Mouse (Mus musculus) kidney, postnatal 10 days (tissue): ENCODE data around the gene Kcnip2.
"Not testable (repeated sequence)": the region's sequence is repeated elsewhere in the genome, so short reads cannot be mapped to it uniquely, and the experiment has no call there.

Experiments used
- DNase-seq: peaks from one replicate; pipeline ENCODE4 v3.0.0; 2021; ENCODE audit warnings: mixed read lengths

Kcnip2 gene

GRCm38 (mm10) chr19:45811028-45811674 lies 4.7 kb downstream of the Kcnip2 start:
- DNase-seq, result no peak

DNA sequence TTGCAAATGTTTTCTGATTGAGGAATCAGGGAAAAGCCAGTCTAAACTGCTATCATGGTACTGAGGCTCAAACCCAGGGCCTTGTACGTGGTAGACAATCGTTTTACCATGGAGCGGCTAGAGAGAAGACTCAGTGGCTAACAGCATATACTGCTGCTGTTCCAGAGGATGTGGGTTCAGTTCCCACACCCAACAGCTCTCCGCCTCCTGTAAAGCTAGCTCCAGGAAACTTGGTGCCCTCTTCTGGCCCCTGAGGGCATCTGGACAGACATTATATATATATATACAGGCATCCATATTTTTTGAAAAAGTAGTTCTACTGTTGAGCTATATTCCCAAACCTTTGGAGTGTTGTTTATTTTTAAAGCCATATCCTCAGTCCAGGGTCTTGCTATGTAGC lies 8.1 kb downstream of the Kcnip2 start:
- no peak for DNase-seq

DNA sequence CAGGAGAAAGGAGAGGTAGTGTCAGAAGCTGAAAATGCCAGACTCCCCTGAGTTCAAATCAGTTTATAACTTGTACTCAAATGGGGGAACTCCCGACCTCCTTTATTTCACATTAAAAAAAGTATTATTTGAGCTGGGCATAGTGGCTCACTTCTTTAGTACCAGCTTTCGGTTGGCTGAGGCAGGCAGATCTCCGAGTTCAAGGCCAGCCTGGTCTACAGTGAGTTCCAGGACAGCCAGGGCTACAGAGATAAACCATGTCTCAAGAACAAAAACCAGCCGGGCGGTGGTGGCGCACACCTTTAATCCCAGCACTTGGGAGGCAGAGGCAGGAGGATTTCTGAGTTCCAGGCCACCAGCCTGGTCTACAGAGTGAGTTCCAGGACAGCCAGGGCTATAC lies 10.0 kb downstream of the Kcnip2 start:
- not testable (repeated sequence) for DNase-seq

GRCm38 (mm10) chr19:45804593-45805368 lies 11.1 kb downstream of the Kcnip2 start:
- peak; percentile 38 for DNase-seq

DNA sequence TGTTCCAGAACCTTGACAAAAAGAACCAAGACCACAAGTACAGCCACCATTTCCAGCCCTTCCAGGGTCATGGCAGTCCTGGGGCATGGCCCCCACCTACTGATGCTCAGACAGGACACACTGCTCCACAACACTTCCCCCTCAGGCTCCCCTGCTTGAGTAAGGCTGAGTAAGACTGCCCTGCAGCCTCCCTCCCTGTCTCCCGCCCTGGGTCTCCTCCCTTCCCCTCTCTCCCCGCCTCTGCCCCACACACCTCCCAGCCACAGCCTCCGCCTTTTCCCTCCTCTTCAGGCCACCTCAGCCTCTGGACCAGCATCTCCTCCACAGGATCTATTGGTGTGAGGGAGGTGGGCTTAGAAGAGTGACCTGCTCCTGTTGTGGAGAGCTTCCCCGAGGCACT lies 12.5 kb downstream of the Kcnip2 start:
- DNase-seq, result no peak

DNA sequence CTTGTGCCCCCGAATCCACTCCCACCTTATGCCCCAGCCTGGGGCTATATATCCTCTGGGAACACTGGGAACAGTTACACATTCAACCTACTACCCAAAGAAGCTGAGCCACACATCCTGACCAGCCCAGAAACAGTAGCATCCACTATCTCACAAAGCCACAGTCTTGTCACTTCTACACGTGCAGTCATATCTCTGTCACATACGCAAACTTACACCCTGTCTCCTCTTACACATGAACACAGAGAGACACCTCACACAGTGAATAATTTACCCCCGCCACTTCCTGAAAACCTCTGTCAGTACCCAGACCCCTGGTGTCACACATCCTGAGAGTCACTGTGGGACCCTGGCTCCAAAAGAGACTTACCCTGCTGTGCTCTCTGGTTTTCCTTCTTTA lies 13.2 kb downstream of the Kcnip2 start:
- DNase-seq, result no peak

- DNase-seq, result no peak
These were observed 19.0 kb downstream of the Kcnip2 start for GRCm38 (mm10) chr19:45796879-45797278.

DNA sequence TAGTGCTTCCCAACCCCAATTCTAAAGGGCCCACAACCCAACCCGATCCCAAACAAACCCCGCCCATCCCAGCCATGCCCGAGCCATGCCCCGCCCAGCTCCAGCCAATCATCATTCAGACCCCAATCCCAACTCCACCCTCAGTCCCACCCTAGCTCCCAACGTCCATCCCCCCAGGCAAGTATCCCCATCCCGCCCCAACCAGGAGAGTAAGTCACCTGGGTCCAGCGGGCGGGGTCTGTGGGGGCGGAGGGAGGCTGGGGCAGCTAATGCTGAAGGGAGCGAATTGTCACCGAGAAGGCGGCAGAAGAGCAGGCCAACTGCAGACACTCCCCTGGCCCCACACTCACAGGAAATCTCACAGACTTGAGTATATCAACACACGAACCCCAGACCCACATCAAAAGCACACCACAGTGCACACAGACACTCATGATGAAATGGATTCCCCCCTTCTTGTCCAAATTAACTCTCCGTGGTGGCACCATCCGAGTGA lies 19.8 kb downstream of the Kcnip2 start:
- DNase-seq, result peak; percentile 31

DNA sequence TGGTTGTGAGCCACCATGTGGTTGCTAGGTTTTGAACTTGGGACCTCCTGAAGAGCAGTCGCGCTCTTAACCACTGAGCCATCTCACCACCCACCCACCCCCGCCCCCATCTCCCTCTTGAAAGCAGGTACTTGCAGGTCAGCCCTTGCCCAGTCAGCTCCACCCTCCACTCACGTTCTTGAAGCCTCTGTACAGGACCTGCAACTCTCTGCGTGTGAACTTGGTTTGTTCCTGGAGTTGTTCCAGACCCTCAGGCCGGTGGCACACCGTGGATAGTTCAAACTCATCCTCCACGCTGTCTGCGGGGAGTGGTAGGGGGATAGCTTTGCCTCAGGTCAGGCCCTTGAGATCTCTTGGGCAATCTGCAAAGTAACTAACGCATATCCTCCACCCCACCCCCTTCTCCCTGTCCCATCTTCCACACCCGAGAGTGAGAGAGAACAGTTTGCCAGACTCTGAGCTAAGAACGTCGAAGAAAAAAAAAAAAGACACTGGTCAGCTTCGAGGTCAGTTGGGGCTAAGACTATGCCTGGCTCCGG lies 20.4 kb downstream of the Kcnip2 start:
- DNase-seq, result no peak

GRCm38 (mm10) chr19:45794718-45795117 lies 21.1 kb downstream of the Kcnip2 start:
- DNase-seq, result no peak

- no peak for DNase-seq
These were observed 23.5 kb downstream of the Kcnip2 start for GRCm38 (mm10) chr19:45792404-45792803.

DNA sequence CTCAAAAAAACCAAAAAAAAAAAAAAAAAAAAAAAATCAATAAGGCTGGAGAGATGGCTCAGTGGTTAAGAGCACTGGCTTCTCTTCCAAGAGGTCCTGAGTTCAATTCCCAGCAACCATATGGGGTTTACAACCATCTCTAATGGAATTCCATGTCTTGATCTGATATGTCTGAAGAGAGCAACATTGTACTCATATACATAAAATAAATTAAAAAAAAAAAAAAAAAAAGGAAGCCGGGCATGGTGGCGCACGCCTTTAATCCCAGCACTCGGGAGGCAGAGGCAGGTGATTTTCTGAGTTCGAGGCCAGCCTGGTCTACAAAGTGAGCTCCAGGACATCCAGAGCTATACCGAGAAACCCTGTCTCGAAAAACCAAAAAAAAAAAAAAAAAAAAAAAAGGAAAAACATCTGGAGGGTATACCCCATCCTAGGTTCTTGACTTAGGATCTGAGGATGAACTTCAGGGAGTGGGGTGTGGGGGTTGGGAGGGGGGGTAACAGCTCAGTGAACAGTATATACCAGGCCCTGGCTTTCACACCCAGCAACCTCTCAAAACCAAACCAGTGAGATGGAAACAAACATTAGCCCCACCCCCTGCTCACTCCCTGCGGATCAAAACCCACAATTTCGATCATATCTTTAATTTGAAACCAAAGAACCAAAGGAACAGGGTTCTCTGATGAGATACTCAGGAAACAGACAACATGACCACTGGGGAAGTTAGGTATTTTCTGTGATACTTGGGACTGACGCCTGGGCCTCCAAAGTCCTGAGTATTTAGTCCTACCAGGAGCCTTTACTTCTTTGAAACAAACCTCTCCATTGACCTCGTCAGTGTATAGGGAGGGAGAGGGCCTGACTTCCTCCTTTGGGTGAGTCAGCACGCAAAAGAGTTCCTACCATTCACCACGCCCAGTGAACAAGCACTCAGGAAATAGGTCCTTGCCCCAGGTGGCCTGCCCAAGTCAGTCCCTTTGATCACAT lies 25.7 kb downstream of the Kcnip2 start:
- DNase-seq, result no peak

GRCm38 (mm10) chr19:45789365-45789764 lies 26.5 kb downstream of the Kcnip2 start:
- no peak for DNase-seq

DNA sequence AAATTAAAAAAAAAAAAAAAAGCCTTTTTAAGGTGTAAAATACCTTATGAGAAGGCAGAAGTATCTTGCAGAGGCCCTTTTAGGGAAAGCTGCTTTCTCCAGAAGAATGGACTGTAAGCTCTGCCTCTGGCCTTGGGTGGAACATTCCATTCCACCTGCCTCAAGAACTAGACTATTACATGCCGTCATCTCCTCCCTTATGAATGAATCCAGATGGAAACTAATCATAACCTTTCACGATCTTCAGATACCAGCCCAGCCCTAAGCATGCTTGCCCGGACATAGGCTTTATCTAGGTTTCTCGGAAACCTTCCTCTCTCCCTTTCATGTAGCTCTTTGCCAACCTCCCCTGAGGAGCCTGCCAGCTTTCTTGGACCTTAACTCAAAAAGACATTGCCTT lies 27.5 kb downstream of the Kcnip2 start:
- no peak for DNase-seq

- DNase-seq, result no peak
These were observed 28.4 kb downstream of the Kcnip2 start for GRCm38 (mm10) chr19:45787450-45787849.

DNA sequence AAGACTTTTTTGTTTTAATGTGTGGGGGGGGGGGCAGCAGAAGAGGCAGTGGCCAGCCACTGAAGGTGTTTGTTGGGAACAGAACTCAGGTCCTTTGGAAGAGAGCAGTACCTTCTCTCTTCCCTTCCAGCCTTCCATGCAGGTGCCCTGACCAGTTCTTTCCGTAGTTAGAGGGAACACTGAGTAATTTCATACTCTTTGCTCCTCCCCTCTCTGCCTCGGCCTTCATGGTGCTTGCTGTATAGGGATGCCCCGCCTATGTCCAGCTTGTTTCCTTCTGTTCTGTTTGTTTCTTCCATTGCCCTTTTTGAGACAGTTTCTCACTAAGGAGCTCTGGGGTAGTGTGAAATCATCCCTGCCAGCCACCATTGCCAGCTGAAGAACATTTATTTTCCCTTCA lies 30.4 kb downstream of the Kcnip2 start:
- DNase-seq, result no peak

- no peak for DNase-seq
These were observed 31.8 kb downstream of the Kcnip2 start for GRCm38 (mm10) chr19:45783933-45784576.

GRCm38 (mm10) chr19:45783181-45783932 lies 32.5 kb downstream of the Kcnip2 start, which contains the start of gene Mgea5:
Gene Mgea5 (minus strand): TSS chr19:45783837.
- DNase-seq, result peak; percentile 99

- DNase-seq, result peak; percentile 86
These were observed 33.4 kb downstream of the Kcnip2 start for GRCm38 (mm10) chr19:45782315-45783001.

GRCm38 (mm10) chr19:45781676-45782075 lies 34.2 kb downstream of the Kcnip2 start:
- DNase-seq, result no peak
